ENCODE assay signal across 8 mouse cellular contexts in genomic region chr16:8823661-8824060, GRCm38 (mm10). TPM values are rescaled to one million over a fixed set of nuclear protein-coding genes. Genes with fewer than 3 reads are reported as not detected.
DNase-seq lines count a peak whose midpoint lies in the region; ATAC-seq and TF ChIP-seq lines count a peak whose summit lies in the region.
"Had no signal": no experiment of that assay in that cellular context is flagged by ENCODE, and none has a peak within 500 bp of the region (broad histone marks: within the 10 kb centered on the region; RNA-seq: fewer than 3 reads in every experiment).

No protein-coding gene starts in this region.

- no peak overlapping the region for H3K4me2 ChIP-seq in lung, embryonic 16.5 days (ENCODE audit: low read depth, low read length)
- H3K4me2 ChIP-seq: embryonic facial prominence, embryonic 15.5 days had no signal

- no peaks in the 10 kb centered on the region for H3K4me1 ChIP-seq in lung, embryonic 16.5 days (replicated peaks; ENCODE audit: control insufficient read depth, insufficient read depth, low read length)
- H3K4me1 ChIP-seq in lung, adult 2 months (ENCODE audit: control insufficient read depth, insufficient read depth, low read length), result peaks cover 2% of the 10 kb centered on the region
- H3K4me1 ChIP-seq: embryonic facial prominence, embryonic 15.5 days had no signal

- H3K36me3 ChIP-seq in lung, embryonic 16.5 days (ENCODE audit: control insufficient read depth, insufficient read depth, low read length), result no peaks in the 10 kb centered on the region
- H3K36me3 ChIP-seq: embryonic facial prominence, embryonic 15.5 days had no signal

- no peak for DNase-seq in lung, adult 2 months
- DNase-seq in NIH3T3 (ENCODE audit: low read depth), result peak; percentile 56
- no peak for DNase-seq in cerebellum, postnatal 36 days
- DNase-seq in gastrocnemius, postnatal 25 days, result no peak

- H3K4me3 ChIP-seq in lung, embryonic 16.5 days (ENCODE audit: low read length), result no peak overlapping the region
- H3K4me3 ChIP-seq in lung, adult 2 months (replicated peaks; ENCODE audit: extremely low read depth, low read depth, low read length), result no peak overlapping the region
- H3K4me3 ChIP-seq: embryonic facial prominence, embryonic 15.5 days had no signal

- TF ChIP-seq CTCF in lung, adult 2 months (IDR thresholded peaks at IDR 0.05; ENCODE audit: insufficient read depth, low read length), result no peak

- no peak overlapping the region for H3K27ac ChIP-seq in lung, embryonic 16.5 days (ENCODE audit: low read length)
- H3K27ac ChIP-seq: embryonic facial prominence, embryonic 15.5 days had no signal

- H3K27me3 ChIP-seq in lung, embryonic 16.5 days (ENCODE audit: control insufficient read depth, insufficient read depth, low read depth, low read length), result no peaks in the 10 kb centered on the region
- H3K27me3 ChIP-seq: embryonic facial prominence, embryonic 15.5 days had no signal

- no peaks in the 10 kb centered on the region for H3K9me3 ChIP-seq in lung, embryonic 16.5 days (ENCODE audit: control insufficient read depth, low read length)
- H3K9me3 ChIP-seq: embryonic facial prominence, embryonic 15.5 days had no signal

- no peak overlapping the region for H3K9ac ChIP-seq in lung, embryonic 16.5 days (ENCODE audit: low read length)
- H3K9ac ChIP-seq: embryonic facial prominence, embryonic 15.5 days had no signal

- 0 out of 2 replicates have a peak, but pooled peaks have one; percentile 51 for ATAC-seq in lung, embryonic 16.5 days (ENCODE audit: low read depth)
- ATAC-seq in inflammation-experienced regulatory T-cells, adult 6 months, result peak; percentile 89
- peak; percentile 91 for ATAC-seq in neutrophil, adult 5-6 weeks (ENCODE audit: extremely low read depth, insufficient number of reproducible peaks, low FRiP score, poor library complexity, severe bottlenecking)

- 66% methylated on average over 2 of the region's 2 CpGs for WGBS in lung, embryonic 16.5 days
- WGBS in lung, adult 2 months, result 67% methylated on average over 2 of the region's 2 CpGs

- no peak for TF ChIP-seq POLR2A in lung, adult 2 months (IDR thresholded peaks at IDR 0.05; ENCODE audit: borderline replicate concordance, extremely low read depth, low read depth, low read length)

RNA-seq across cellular contexts. Expression of gene 1810013L24Rik, which starts 6.2 kb away (rescaled TPM):
- polyA plus RNA-seq in lung, embryonic 16.5 days (2015; fragmentation: Nextera tagmentation; extraction: Ambion mirVana), result 16.0 and 17.9 TPM in 2 replicates
- polyA plus RNA-seq in lung, adult 2 months (2012; rRNA removed), result 23.2 and 28.6 TPM in 2 replicates
- polyA plus RNA-seq in inflammation-experienced regulatory T-cells, adult 6 months (2017; shearing (Covaris generic)), result 10 to 100 TPM; 17.9 to 21.0 (median 20.3) TPM
- total RNA-seq in neutrophil, adult 5-6 weeks (2017), result 185 and 198 TPM in 2 replicates
- 10 to 100 TPM; 67.4 to 73.8 TPM for total RNA-seq in gastrocnemius, postnatal 25 days (2021)

RNA-seq across cellular contexts. Expression of gene Usp7, which starts 31.6 kb away (rescaled TPM):
- 23.1 and 24.4 TPM in 2 replicates for polyA plus RNA-seq in lung, embryonic 16.5 days (2015; fragmentation: Nextera tagmentation; extraction: Ambion mirVana)
- polyA plus RNA-seq in lung, adult 2 months (2012; rRNA removed), result 18.6 and 29.8 TPM in 2 replicates
- 10 to 100 TPM; 27.3 to 48.2 (median 47.7) TPM for polyA plus RNA-seq in inflammation-experienced regulatory T-cells, adult 6 months (2017; shearing (Covaris generic))
- 320 and 377 TPM in 2 replicates for total RNA-seq in neutrophil, adult 5-6 weeks (2017)
- 10 to 100 TPM; 49.3 to 49.4 TPM for total RNA-seq in gastrocnemius, postnatal 25 days (2021)
